Mouse (Mus musculus): ENCODE measurements around the gene Gm20747. TPM values are rescaled to one million over a fixed set of nuclear protein-coding genes. Genes with fewer than 3 reads are reported as not detected.
"Not testable (repeated sequence)": the region's sequence is repeated elsewhere in the genome, so short reads cannot be mapped to it uniquely, and the experiment has no call there.

The Gm20747 gene
- not detected in 2 replicates for polyA plus RNA-seq (2014; fragmentation: Nextera tagmentation; extraction: Ambion mirVana)

DNA sequence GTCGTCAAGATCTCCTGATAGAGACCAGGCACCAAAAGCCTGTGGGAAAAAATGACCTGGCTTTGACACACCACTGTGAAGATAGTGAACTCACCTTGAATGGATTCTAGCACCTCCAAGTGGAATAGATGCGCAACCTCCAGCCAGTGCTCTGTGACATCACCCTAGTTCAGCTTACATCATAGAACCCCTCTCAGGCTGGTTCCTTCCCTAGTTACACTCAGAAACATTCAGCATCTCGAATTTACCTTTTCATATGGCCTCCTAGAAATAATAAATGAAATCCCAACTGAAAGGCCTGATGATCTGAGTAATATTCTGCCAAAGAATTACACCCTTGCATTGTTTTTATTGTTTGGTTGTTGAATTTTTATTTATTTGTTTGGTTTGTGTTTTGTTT is at the start of gene Gm20747:
Gm20747 (minus strand) TSS at position 101 of the 400 bp plus-strand sequence.
- H3K9ac ChIP-seq (ENCODE audit: low read depth, low read length); H3K27ac ChIP-seq (ENCODE audit: low read depth, low read length); ATAC-seq (replicated peaks; ENCODE audit: insufficient number of reproducible peaks, low FRiP score, low TSS enrichment); H3K27me3 ChIP-seq (ENCODE audit: control insufficient read depth, insufficient read depth, low read length); H3K4me2 ChIP-seq; H3K4me1 ChIP-seq (ENCODE audit: control insufficient read depth, insufficient read depth, low read length); H3K4me3 ChIP-seq (ENCODE audit: low read depth, low read length); H3K36me3 ChIP-seq (ENCODE audit: control insufficient read depth, insufficient read depth, low read length); H3K9me3 ChIP-seq (replicated peaks; ENCODE audit: control insufficient read depth, low read length): not testable (repeated sequence)
- WGBS (ENCODE audit: insufficient replicate concordance), result no CpG with 5 or more reads among the region's 3 CpGs

Data from heart, embryonic 11.5 days (tissue).